Mouse (Mus musculus) spleen, postnatal 14 days (tissue): ENCODE results near the gene Gm4553.
"Not testable (repeated sequence)": the region's sequence is repeated elsewhere in the genome, so short reads cannot be mapped to it uniquely, and the experiment has no call there.

ENCODE experiments used
- DNase-seq, 2 experiments: peaks; one replicate each; pipeline ENCODE4 v3.0.0; 2021 to 2022; ENCODE audit warnings: low spot score in 2 of 2

Gene Gm4553

GRCm38 (mm10) chr7:142135934-142136333, 29.6 kb downstream of the Gm4553 start, which contains the start of gene Gm39115:
TSS of gene Gm39115 (minus strand) at chr7:142136034.
- not testable (repeated sequence) for DNase-seq

- DNase-seq, result no peak
These were observed 31.1 kb downstream of the Gm4553 start for GRCm38 (mm10) chr7:142134206-142134995.

DNA sequence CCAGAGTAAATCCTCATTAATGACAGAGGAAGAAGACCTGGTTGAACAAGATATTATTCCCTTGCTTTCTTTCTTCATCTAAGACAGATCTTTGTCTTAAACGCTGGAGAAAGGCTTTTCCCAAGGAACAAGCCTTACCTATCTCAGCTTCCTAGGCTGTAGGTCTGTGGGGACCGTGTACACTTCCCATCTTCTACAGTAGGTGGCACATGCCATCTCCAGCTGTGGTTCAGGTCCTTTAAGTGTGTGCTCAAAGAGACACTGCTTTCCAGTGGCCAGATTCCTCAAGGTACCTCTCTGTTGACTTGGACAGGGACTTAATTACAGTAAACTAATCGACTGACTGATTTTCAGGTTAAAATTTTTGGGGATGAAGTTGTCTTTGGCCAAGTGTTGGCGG, 36.7 kb downstream of the Gm4553 start:
- no peak for DNase-seq

GRCm38 (mm10) chr7:142120629-142121028, 44.9 kb downstream of the Gm4553 start, which contains the start of gene Gm45618:
TSS of gene Gm45618 (minus strand) at chr7:142120729.
- not testable (repeated sequence) for DNase-seq

- no peak for DNase-seq
These were observed 45.9 kb downstream of the Gm4553 start for GRCm38 (mm10) chr7:142119632-142120031.
